ENCODE assay signal across 13 mouse cellular contexts in the genomic region with DNA sequence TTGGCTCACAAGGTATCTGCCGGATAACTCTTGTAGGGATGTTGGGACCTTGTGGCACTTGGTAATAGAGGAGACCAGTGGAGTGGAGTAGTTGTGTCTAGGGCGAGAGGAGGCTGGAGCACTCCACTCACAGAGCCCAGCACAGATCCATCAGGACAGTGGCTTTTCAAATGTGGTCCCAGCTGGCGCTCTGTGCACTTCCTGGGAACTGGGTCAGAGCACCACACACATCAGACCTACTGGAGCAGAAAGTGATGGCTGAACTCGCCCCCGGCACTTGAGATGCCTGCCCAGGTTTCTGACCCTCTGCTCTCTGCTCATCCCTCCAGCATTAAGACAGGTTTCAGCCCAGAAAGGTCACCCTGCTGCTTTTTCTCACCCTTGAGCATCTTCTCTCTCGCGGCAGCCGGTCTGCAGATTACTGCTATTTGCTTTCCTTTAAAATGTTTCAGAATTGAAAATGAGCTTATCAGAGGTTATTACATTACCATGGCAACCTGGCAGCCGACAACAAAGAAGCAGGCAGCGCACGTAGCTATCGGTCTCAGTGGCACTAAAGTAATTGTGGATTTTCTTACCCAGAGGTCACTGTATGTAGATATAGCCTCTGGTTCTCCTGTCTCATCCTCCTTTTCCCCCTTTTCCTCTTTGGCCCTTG. TPM values are rescaled to one million over a fixed set of nuclear protein-coding genes. Genes with fewer than 3 reads are reported as not detected.
DNase-seq lines count a peak whose midpoint lies in the region; ATAC-seq lines count a peak whose summit lies in the region.
"Had no signal": no experiment of that assay in that cellular context is flagged by ENCODE, and none has a peak within 500 bp of the region (broad histone marks: within the 10 kb centered on the region; RNA-seq: fewer than 3 reads in every experiment).

No protein-coding gene starts in this region.

- no peak overlapping the region for H3K4me3 ChIP-seq in heart, embryonic 16.5 days (ENCODE audit: low read length)
- no peak overlapping the region for H3K4me3 ChIP-seq in forebrain, embryonic 11.5 days (ENCODE audit: low read depth, low read length)
- no peak overlapping the region for H3K4me3 ChIP-seq in intestine, embryonic 16.5 days (ENCODE audit: low read length)
- H3K4me3 ChIP-seq in neural tube, embryonic 14.5 days (ENCODE audit: low read depth, low read length) = no peak overlapping the region
- H3K4me3 ChIP-seq: limb, embryonic 15.5 days had no signal

- 63% methylated on average over 12 of the region's 12 CpGs for WGBS in heart, embryonic 16.5 days
- WGBS in forebrain, embryonic 11.5 days = 57% methylated on average over 12 of the region's 12 CpGs
- 48% methylated on average over 12 of the region's 12 CpGs for WGBS in intestine, embryonic 16.5 days
- WGBS in neural tube, embryonic 14.5 days = 36% methylated on average over 12 of the region's 12 CpGs

- H3K36me3 ChIP-seq in heart, embryonic 16.5 days (ENCODE audit: control insufficient read depth, insufficient read depth) = no peaks in the 10 kb centered on the region
- no peaks in the 10 kb centered on the region for H3K36me3 ChIP-seq in forebrain, embryonic 11.5 days (ENCODE audit: control insufficient read depth, insufficient read depth, low read length)
- H3K36me3 ChIP-seq in intestine, embryonic 16.5 days (ENCODE audit: control insufficient read depth, insufficient read depth, low read length) = no peaks in the 10 kb centered on the region
- H3K36me3 ChIP-seq in neural tube, embryonic 14.5 days (ENCODE audit: control insufficient read depth, insufficient read depth, low read length) = no peaks in the 10 kb centered on the region
- H3K36me3 ChIP-seq: limb, embryonic 15.5 days had no signal

- no peak for ATAC-seq in heart, embryonic 16.5 days (replicated peaks; ENCODE audit: extremely low read depth, insufficient read depth, low FRiP score)
- peak; percentile 53; the same call in 1 of the 2 replicates for ATAC-seq in forebrain, embryonic 11.5 days (replicated peaks; ENCODE audit: low FRiP score)
- ATAC-seq in intestine, embryonic 16.5 days = peak; percentile 46
- ATAC-seq in neural tube, embryonic 14.5 days (ENCODE audit: low read depth) = peak; percentile 42; the same call in 1 of the 2 replicates

- H3K4me2 ChIP-seq in heart, embryonic 16.5 days (ENCODE audit: low read depth, low read length) = no peak overlapping the region
- no peak overlapping the region for H3K4me2 ChIP-seq in forebrain, embryonic 11.5 days (ENCODE audit: low read depth, low read length, severe bottlenecking)
- H3K4me2 ChIP-seq in intestine, embryonic 16.5 days (ENCODE audit: low read depth, low read length) = no peak overlapping the region
- peak overlapping the region; percentile 8; the same call in 1 of the 2 replicates for H3K4me2 ChIP-seq in neural tube, embryonic 14.5 days (ENCODE audit: low read depth, low read length)
- H3K4me2 ChIP-seq: limb, embryonic 15.5 days had no signal

- no peak overlapping the region for H3K9ac ChIP-seq in heart, embryonic 16.5 days (ENCODE audit: low read length)
- no peak overlapping the region; the same call in 1 of the 2 replicates for H3K9ac ChIP-seq in forebrain, embryonic 11.5 days (ENCODE audit: low read length)
- H3K9ac ChIP-seq in intestine, embryonic 16.5 days (ENCODE audit: low read depth, low read length) = no peak overlapping the region
- no peak overlapping the region for H3K9ac ChIP-seq in neural tube, embryonic 14.5 days (replicated peaks; ENCODE audit: low read depth, low read length)
- H3K9ac ChIP-seq: limb, embryonic 15.5 days had no signal

- peaks cover 4% of the 10 kb centered on the region; the same call in 1 of the 2 replicates for H3K4me1 ChIP-seq in heart, embryonic 16.5 days (ENCODE audit: control insufficient read depth, insufficient read depth, low read length)
- peaks cover 6% of the 10 kb centered on the region; the same call in 1 of the 2 replicates for H3K4me1 ChIP-seq in forebrain, embryonic 11.5 days (replicated peaks; ENCODE audit: control insufficient read depth, insufficient read depth, low read length)
- peaks cover 15% of the 10 kb centered on the region for H3K4me1 ChIP-seq in intestine, embryonic 16.5 days (ENCODE audit: control insufficient read depth, insufficient read depth, low read length)
- H3K4me1 ChIP-seq in neural tube, embryonic 14.5 days (ENCODE audit: control insufficient read depth, insufficient read depth, low read length) = peaks cover 15% of the 10 kb centered on the region

- DNase-seq in heart, postnatal 4 days = no peak
- DNase-seq in forebrain, embryonic 11.5 days (ENCODE audit: low spot score) = no peak
- DNase-seq in thymus, postnatal 4 days = no peak
- DNase-seq in spleen, adult 12 weeks (ENCODE audit: low spot score) = no peak
- no peak for DNase-seq in heart, adult 11 months
- DNase-seq: kidney, postnatal 14 days; right cerebral cortex, postnatal 14 days had no signal

- H3K27me3 ChIP-seq in heart, embryonic 16.5 days (ENCODE audit: control insufficient read depth, insufficient read depth, low read length) = no peaks in the 10 kb centered on the region
- no peaks in the 10 kb centered on the region for H3K27me3 ChIP-seq in forebrain, embryonic 11.5 days (ENCODE audit: control insufficient read depth, insufficient read depth, low read length)
- no peaks in the 10 kb centered on the region for H3K27me3 ChIP-seq in intestine, embryonic 16.5 days (replicated peaks; ENCODE audit: control insufficient read depth, insufficient read depth, low read length)
- no peaks in the 10 kb centered on the region for H3K27me3 ChIP-seq in neural tube, embryonic 14.5 days (ENCODE audit: control insufficient read depth, insufficient read depth, low read length)
- H3K27me3 ChIP-seq: limb, embryonic 15.5 days had no signal

- H3K27ac ChIP-seq in heart, embryonic 16.5 days (ENCODE audit: low read length) = peak overlapping the region; percentile 14; the same call in 1 of the 2 replicates
- H3K27ac ChIP-seq in forebrain, embryonic 11.5 days (ENCODE audit: low read depth, low read length) = peak overlapping the region; percentile 41; the same call in 1 of the 2 replicates
- H3K27ac ChIP-seq in intestine, embryonic 16.5 days (ENCODE audit: low read length) = peak overlapping the region; percentile 47
- H3K27ac ChIP-seq in neural tube, embryonic 14.5 days (ENCODE audit: low read depth, low read length) = peak overlapping the region; percentile 81
- H3K27ac ChIP-seq: limb, embryonic 15.5 days had no signal

- H3K9me3 ChIP-seq in heart, embryonic 16.5 days (replicated peaks; ENCODE audit: control insufficient read depth, low read length) = no peaks in the 10 kb centered on the region
- H3K9me3 ChIP-seq in forebrain, embryonic 11.5 days (ENCODE audit: control insufficient read depth, low read length) = no peaks in the 10 kb centered on the region
- H3K9me3 ChIP-seq in intestine, embryonic 16.5 days (ENCODE audit: control insufficient read depth, low read length) = no peaks in the 10 kb centered on the region
- no peaks in the 10 kb centered on the region for H3K9me3 ChIP-seq in neural tube, embryonic 14.5 days (ENCODE audit: control insufficient read depth, low read length)
- H3K9me3 ChIP-seq: limb, embryonic 15.5 days had no signal

RNA-seq across cellular contexts. Expression of a gene that starts 1.9 kb away (rescaled TPM):
- not detected in 2 replicates for polyA plus RNA-seq in heart, embryonic 16.5 days (2015; fragmentation: Nextera tagmentation; extraction: Ambion mirVana)
- not detected for total RNA-seq in heart, postnatal 4 days (2021)
- 0.83 and 1.5 TPM in 2 replicates for polyA plus RNA-seq in forebrain, embryonic 11.5 days (2014; fragmentation: Nextera tagmentation; extraction: Ambion mirVana)
- polyA plus RNA-seq in intestine, embryonic 16.5 days (2015; fragmentation: Nextera tagmentation; extraction: Ambion mirVana) = 0.76 and 0.81 TPM in 2 replicates
- not detected in 2 replicates for polyA plus RNA-seq in neural tube, embryonic 14.5 days (2014; fragmentation: Nextera tagmentation; extraction: Ambion mirVana)
- total RNA-seq: megakaryocyte, adult 5-6 weeks had no signal
- polyA plus RNA-seq: heart, embryonic 14.5 days; limb, embryonic 15.5 days had no signal

RNA-seq across cellular contexts. Expression of a gene that starts 18.1 kb away (rescaled TPM):
- 54.0 and 61.7 TPM in 2 replicates for polyA plus RNA-seq in heart, embryonic 16.5 days (2015; fragmentation: Nextera tagmentation; extraction: Ambion mirVana)
- 10 to 100 TPM; 35.8 to 35.9 TPM for total RNA-seq in heart, postnatal 4 days (2021)
- 31.0 and 34.8 TPM in 2 replicates for polyA plus RNA-seq in forebrain, embryonic 11.5 days (2014; fragmentation: Nextera tagmentation; extraction: Ambion mirVana)
- 66.8 and 71.3 TPM in 2 replicates for polyA plus RNA-seq in intestine, embryonic 16.5 days (2015; fragmentation: Nextera tagmentation; extraction: Ambion mirVana)
- 51.5 and 58.5 TPM in 2 replicates for polyA plus RNA-seq in neural tube, embryonic 14.5 days (2014; fragmentation: Nextera tagmentation; extraction: Ambion mirVana)

Comparison
In these comparisons a context has a peak if more than half of its experiments do, and no peak if none do; other contexts are left out.
1. H3K27ac ChIP-seq: peak in every context shown above with its lines; median percentile 81 in neural tube, embryonic 14.5 days; 47 in intestine, embryonic 16.5 days; 41 in forebrain, embryonic 11.5 days; 14 in heart, embryonic 16.5 days.